Mouse (Mus musculus): ENCODE results near the gene Fbxw8.

Fbxw8 gene

GRCm38 (mm10) chr5:118076721-118077592 lies 78.3 kb downstream of the Fbxw8 start:
- no peak for DNase-seq (ENCODE audit: low read depth, low spot score)

GRCm38 (mm10) chr5:118073213-118073773 lies 82.0 kb downstream of the Fbxw8 start:
- DNase-seq (ENCODE audit: low read depth, low spot score), result no peak

GRCm38 (mm10) chr5:118071766-118072165 lies 83.5 kb downstream of the Fbxw8 start:
- no peak for DNase-seq (ENCODE audit: low read depth, low spot score)

GRCm38 (mm10) chr5:118069315-118069714 lies 85.9 kb downstream of the Fbxw8 start:
- DNase-seq (ENCODE audit: low read depth, low spot score), result peak; percentile 68

- no peak for DNase-seq (ENCODE audit: low read depth, low spot score)
Observed at GRCm38 (mm10) chr5:118067984-118068494, 87.2 kb downstream of the Fbxw8 start.

- no peak for DNase-seq (ENCODE audit: low read depth, low spot score)
Observed at GRCm38 (mm10) chr5:118067572-118067971, 87.7 kb downstream of the Fbxw8 start.

- peak; percentile 53 for DNase-seq (ENCODE audit: low read depth, low spot score)
Observed at GRCm38 (mm10) chr5:118066828-118067227, 88.4 kb downstream of the Fbxw8 start.

- no peak for DNase-seq (ENCODE audit: low read depth, low spot score)
Observed at GRCm38 (mm10) chr5:118065516-118066255, 89.6 kb downstream of the Fbxw8 start.

- DNase-seq (ENCODE audit: low read depth, low spot score), result no peak
Observed at GRCm38 (mm10) chr5:118064284-118064901, 90.9 kb downstream of the Fbxw8 start.

- DNase-seq (ENCODE audit: low read depth, low spot score), result no peak
Observed at GRCm38 (mm10) chr5:118063181-118063621, 92.1 kb downstream of the Fbxw8 start.

- no peak for DNase-seq (ENCODE audit: low read depth, low spot score)
Observed at GRCm38 (mm10) chr5:118061391-118061790, 93.9 kb downstream of the Fbxw8 start.

- DNase-seq (ENCODE audit: low read depth, low spot score), result no peak
Observed at GRCm38 (mm10) chr5:118059646-118060045, 95.6 kb downstream of the Fbxw8 start.

GRCm38 (mm10) chr5:118058858-118059257 lies 96.4 kb downstream of the Fbxw8 start:
- no peak for DNase-seq (ENCODE audit: low read depth, low spot score)

GRCm38 (mm10) chr5:118057508-118058111 lies 97.7 kb downstream of the Fbxw8 start:
- DNase-seq (ENCODE audit: low read depth, low spot score), result no peak

GRCm38 (mm10) chr5:118053205-118053604 lies 102.1 kb downstream of the Fbxw8 start:
- DNase-seq (ENCODE audit: low read depth, low spot score), result no peak

- DNase-seq (ENCODE audit: low read depth, low spot score), result no peak
Observed at GRCm38 (mm10) chr5:118051981-118052662, 103.1 kb downstream of the Fbxw8 start.

GRCm38 (mm10) chr5:118050743-118051142 lies 104.5 kb downstream of the Fbxw8 start:
- no peak for DNase-seq (ENCODE audit: low read depth, low spot score)

GRCm38 (mm10) chr5:118048928-118049327 lies 106.3 kb downstream of the Fbxw8 start:
- DNase-seq (ENCODE audit: low read depth, low spot score), result no peak

- DNase-seq (ENCODE audit: low read depth, low spot score), result no peak
Observed at GRCm38 (mm10) chr5:118048412-118048811, 106.9 kb downstream of the Fbxw8 start.

- no peak for DNase-seq (ENCODE audit: low read depth, low spot score)
Observed at GRCm38 (mm10) chr5:118047091-118047757, 108.0 kb downstream of the Fbxw8 start.
